Mouse (Mus musculus): Measurements from ENCODE around the gene Nudt19. TPM values are rescaled to one million over a fixed set of nuclear protein-coding genes. Genes with fewer than 3 reads are reported as not detected.

Gene Nudt19
- total and polyA plus RNA-seq, 2 experiments from 2014 or later, result 58.5 to 144 TPM

DNA sequence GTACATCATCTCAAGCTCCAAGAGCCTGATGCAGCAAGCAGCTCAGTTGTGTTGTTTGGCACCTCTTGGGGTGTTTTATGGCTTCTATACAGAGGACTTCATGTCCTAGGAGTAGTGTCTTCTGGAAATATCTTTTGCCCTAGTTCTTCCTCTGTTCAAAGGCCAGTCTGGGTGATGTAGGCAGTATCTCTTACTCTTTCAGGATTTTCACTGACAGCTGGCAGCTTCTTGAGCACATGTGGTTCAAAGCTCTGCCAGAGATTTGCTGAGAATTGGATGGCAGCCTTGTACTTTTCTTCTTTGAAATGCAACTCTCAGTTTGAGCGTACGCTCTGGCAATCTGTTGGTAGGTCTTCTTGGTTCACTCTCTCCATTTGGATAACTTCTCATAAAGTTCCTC, 58.6 kb downstream of the Nudt19 start:
- TF ChIP-seq CTCF (IDR thresholded peaks at IDR 0.05; ENCODE audit: low read depth), result no peak
- Histone ChIP-seq H3K9me3 (ENCODE audit: low read length) (no peaks in the 10 kb centered on the region), H3K27ac (no peak overlapping the region), H3K9ac (replicated peaks; ENCODE audit: low read length) (no peak overlapping the region), H3K4me3 (ENCODE audit: low read length) (no peak overlapping the region), H3K4me1 (ENCODE audit: insufficient read depth, low read length) (no peaks in the 10 kb centered on the region), H3K36me3 (ENCODE audit: insufficient read depth, low read length) (no peaks in the 10 kb centered on the region), H3K27me3 (ENCODE audit: insufficient read depth, low read length) (no peaks in the 10 kb centered on the region), H3K4me2 (ENCODE audit: low read depth, low read length) (no peak overlapping the region)
- DNase-seq (ENCODE audit: low spot score), result no peak
- no peak for ATAC-seq
- 89% methylated on average over 2 of the region's 2 CpGs for WGBS

Other genes starting within 250 kb of the Nudt19 start
- 7.0 and 7.5 TPM in 2 replicates for gene Gpatch1, start 237.9 kb downstream of the Nudt19 start, total RNA-seq (2014; rRNA removed)
- gene Gpatch1, start 237.9 kb downstream of the Nudt19 start, polyA plus RNA-seq (2015; fragmentation: Nextera tagmentation; extraction: Ambion mirVana), result 17.9 and 18.9 TPM in 2 replicates
- 3.8 and 4.7 TPM in 2 replicates for gene Rhpn2, start 222.1 kb downstream of the Nudt19 start, total RNA-seq (2014; rRNA removed)
- gene Rhpn2, start 222.1 kb downstream of the Nudt19 start, polyA plus RNA-seq (2015; fragmentation: Nextera tagmentation; extraction: Ambion mirVana), result 2.8 and 3.0 TPM in 2 replicates
- 3.7 and 6.0 TPM in 2 replicates for gene Faap24, start 159.5 kb downstream of the Nudt19 start, total RNA-seq (2014; rRNA removed)
- gene Faap24, start 159.5 kb downstream of the Nudt19 start, polyA plus RNA-seq (2015; fragmentation: Nextera tagmentation; extraction: Ambion mirVana), result 10.4 and 12.5 TPM in 2 replicates
- 9.6 and 17.8 TPM in 2 replicates for gene Cep89, start 159.3 kb downstream of the Nudt19 start, total RNA-seq (2014; rRNA removed)
- gene Cep89, start 159.3 kb downstream of the Nudt19 start, polyA plus RNA-seq (2015; fragmentation: Nextera tagmentation; extraction: Ambion mirVana), result 24.5 and 24.6 TPM in 2 replicates
- gene Slc7a9, start 107.5 kb downstream of the Nudt19 start, total RNA-seq (2014; rRNA removed), result not detected in 2 replicates
- gene Slc7a9, start 107.5 kb downstream of the Nudt19 start, polyA plus RNA-seq (2015; fragmentation: Nextera tagmentation; extraction: Ambion mirVana), result 0.11 TPM in 1 of 2 replicates, not detected in the other
- 0.07 and 0.68 TPM in 2 replicates for gene Tdrd12, start 18.6 kb downstream of the Nudt19 start, total RNA-seq (2014; rRNA removed)
- 0.91 and 1.2 TPM in 2 replicates for gene Tdrd12, start 18.6 kb downstream of the Nudt19 start, polyA plus RNA-seq (2015; fragmentation: Nextera tagmentation; extraction: Ambion mirVana)
- gene Rgs9bp, start 29.3 kb upstream of the Nudt19 start, total RNA-seq (2014; rRNA removed), result 0.22 and 0.26 TPM in 2 replicates
- 0.03 and 0.06 TPM in 2 replicates for gene Rgs9bp, start 29.3 kb upstream of the Nudt19 start, polyA plus RNA-seq (2015; fragmentation: Nextera tagmentation; extraction: Ambion mirVana)
- gene Ankrd27, start 29.9 kb upstream of the Nudt19 start, total RNA-seq (2014; rRNA removed), result 15.6 and 19.7 TPM in 2 replicates
- gene Ankrd27, start 29.9 kb upstream of the Nudt19 start, polyA plus RNA-seq (2015; fragmentation: Nextera tagmentation; extraction: Ambion mirVana), result 12.0 and 15.1 TPM in 2 replicates
- 33.7 and 35.4 TPM in 2 replicates for gene Pdcd5, start 91.2 kb upstream of the Nudt19 start, total RNA-seq (2014; rRNA removed)
- 250 and 264 TPM in 2 replicates for gene Pdcd5, start 91.2 kb upstream of the Nudt19 start, polyA plus RNA-seq (2015; fragmentation: Nextera tagmentation; extraction: Ambion mirVana)
- 23.3 and 36.9 TPM in 2 replicates for gene Dpy19l3, start 198.2 kb upstream of the Nudt19 start, total RNA-seq (2014; rRNA removed)
- gene Dpy19l3, start 198.2 kb upstream of the Nudt19 start, polyA plus RNA-seq (2015; fragmentation: Nextera tagmentation; extraction: Ambion mirVana), result 32.1 and 43.7 TPM in 2 replicates
- 21.3 and 22.8 TPM in 2 replicates for gene Zfp507, start 246.7 kb upstream of the Nudt19 start, total RNA-seq (2014; rRNA removed)
- 9.9 and 10.4 TPM in 2 replicates for gene Zfp507, start 246.7 kb upstream of the Nudt19 start, polyA plus RNA-seq (2015; fragmentation: Nextera tagmentation; extraction: Ambion mirVana)